Mouse (Mus musculus): ENCODE measurements around the gene Herc2.

Gene Herc2

DNA sequence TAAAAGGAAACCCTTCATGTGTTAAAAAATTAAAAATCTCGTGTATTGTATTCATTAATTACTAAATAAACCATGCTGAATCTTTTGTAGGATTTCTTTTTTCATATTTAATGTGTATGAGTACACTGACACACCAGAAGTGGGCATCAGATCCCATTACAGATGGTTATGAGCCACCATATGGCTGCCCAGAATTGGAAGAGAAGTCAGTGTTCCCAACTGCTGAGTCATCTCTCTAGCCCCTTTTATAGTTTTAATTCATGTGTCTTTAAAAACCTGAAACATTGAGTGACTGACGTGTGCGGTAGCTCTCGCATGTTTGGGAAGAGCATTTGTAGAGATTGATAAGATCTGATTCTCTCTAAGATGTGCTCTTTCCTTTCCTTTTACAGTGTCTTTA lies 21.7 kb downstream of the Herc2 start:
- DNase-seq: no peak

DNA sequence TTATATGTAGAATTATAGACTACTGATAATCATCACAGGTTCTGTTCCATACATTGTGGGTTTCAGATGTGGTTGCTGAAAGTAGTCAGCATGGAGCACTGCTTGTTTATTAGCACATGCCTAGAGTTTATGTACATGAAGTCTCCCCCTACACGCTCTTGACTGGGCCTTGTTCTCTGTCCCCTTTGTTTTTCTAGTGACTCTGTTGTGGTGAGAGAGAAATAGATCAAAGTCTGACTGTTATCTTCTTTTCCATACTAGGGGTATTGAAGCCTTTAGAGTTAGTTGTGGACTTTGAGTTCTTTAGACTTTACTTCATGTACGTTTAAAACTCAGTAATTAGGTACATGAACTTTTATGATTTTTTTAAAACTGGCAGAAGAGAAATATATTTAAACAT lies 33.0 kb downstream of the Herc2 start:
- no peak for DNase-seq

DNA sequence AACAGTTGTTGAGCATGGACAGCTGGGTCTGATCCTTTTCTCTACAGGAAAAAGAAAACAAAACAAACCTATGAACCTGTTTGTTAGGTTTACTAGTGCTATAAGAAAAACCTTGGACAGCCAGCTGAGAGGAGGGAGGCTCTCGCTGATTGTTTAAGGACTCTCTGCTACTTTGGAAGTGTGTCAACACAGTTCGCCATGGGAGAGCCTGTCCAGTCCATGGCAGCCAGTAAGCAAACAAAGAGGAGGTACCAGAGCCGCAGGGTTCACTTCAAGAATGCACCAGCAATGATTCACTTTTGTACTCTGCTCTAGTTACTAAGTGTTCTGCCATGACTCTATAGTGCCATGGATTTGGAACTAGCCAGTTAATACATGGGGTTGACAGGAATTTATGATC lies 39.1 kb downstream of the Herc2 start:
- no peak for DNase-seq

DNA sequence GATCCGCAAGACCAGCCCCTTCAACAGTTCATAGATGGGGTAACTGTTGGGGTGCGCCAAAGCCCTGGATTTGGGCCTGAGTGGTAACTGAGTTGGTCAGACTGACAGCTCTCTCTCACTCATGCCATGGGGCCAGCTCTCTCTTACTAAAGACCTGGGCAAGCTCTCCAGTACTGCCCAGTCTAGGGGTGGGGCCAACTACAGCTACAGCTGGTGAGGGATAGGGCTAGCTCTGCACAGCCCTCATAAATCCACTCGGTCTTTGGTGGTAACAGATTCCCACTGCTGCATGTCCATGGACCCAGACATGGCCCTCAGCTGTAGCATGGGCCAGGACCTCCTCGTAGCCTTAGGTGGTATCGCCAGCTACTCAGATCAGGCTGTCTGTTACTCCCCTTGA lies 41.4 kb downstream of the Herc2 start:
- DNase-seq: no peak

DNA sequence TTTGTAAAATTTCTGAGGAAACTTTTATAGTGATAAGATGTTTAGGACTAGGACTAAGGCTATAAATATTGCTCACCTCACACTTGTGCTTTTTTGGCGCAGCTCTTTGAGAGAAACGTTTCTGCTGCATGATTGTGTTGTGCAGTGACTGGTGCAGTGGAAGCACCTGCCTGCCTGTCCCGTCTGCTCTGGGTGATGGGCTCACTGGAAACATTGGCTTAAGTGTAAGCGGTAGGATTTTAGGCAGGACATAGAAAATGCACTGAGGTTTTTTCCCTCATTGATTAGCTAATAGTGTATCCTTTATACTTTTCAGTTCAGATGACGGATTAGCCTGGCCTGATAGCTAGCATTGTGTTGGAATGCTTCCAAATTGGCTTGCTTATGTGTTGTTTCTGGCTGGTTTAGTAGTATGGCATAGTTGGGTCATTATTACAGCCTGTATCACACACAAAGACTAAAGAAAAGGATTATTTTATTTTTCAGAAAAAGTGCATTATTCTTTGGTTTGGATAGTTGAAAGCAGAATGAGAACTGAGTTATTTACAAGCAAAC lies 52.4 kb downstream of the Herc2 start:
- DNase-seq: no peak

DNA sequence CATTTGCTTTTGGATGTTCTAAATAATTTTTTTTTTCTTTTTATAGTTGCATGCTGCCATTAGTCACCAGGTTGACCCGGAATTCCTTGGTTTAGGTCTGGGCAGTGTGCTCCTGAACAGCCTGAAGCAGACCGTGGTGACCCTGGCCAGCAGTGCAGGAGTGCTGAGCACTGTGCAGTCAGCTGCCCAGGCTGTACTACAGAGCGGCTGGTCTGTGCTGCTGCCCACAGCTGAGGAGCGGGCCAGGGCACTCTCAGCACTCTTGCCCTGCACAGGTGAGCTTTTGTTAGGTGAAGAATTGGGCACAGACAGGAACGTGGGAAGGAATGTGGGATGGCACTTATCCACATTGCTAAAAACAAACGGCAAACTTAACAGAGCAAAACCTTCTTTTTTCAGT lies 63.0 kb downstream of the Herc2 start:
- DNase-seq: no peak

DNA sequence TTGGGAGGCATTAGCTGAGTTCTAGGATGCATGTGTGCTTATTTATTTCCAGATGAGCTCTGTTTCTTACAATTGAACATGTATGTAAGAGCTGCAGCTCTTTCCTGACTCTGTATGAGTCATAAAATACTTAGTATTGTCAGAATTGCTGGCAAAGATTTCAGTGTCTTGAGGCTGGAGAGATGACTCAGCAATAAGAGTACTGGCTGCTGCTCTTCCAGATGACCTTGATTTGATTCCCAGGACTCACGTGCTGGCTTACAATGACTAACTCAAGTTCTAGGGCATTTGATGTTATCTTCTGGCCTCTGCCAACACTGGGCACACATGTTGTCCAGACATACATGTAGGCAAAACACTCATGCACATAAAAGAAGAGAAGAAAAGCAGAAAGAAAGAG lies 64.2 kb downstream of the Herc2 start:
- no peak for DNase-seq

GRCm38 (mm10) chr7:56120968-56121367 lies 71.0 kb downstream of the Herc2 start:
- no peak for DNase-seq

DNA sequence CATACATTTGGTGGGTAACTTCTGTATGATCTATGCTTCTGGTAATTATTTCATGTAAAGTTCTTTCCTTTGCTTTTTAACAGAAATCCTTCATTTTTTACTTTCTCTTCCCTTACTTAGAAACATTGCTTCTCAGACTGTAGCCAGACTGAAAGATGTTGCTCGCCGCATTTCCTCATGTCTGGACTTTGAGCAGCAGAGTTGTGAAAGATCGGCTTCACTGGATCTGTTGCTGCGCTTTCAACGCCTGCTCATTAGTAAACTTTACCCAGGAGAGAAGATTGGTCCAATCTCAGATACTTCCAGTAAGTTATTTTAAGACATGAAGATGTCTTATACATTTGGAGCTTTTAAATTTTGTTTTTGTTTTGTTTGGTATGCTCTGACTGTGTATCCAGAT lies 71.4 kb downstream of the Herc2 start:
- no peak for DNase-seq

- DNase-seq: no peak
Observed at GRCm38 (mm10) chr7:56128080-56128479, 78.1 kb downstream of the Herc2 start.

DNA sequence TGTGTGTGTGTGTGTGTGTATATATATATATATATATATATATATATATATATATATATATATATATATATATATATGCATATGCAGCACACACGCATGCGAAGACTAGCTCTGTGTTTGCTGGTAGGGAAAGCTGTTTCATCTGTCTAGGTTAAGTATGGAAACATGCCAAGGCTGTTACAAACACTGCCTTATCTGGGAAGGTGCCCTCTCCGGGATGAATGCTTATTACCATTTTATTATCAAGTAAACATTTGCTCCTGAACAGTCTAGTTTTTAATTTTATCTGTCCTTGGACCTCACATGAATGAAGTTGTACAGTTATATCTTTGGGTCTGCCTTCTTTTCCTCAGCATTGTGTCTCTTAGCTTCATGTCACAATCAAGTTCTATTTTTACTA lies 79.6 kb downstream of the Herc2 start:
- DNase-seq: no peak

DNA sequence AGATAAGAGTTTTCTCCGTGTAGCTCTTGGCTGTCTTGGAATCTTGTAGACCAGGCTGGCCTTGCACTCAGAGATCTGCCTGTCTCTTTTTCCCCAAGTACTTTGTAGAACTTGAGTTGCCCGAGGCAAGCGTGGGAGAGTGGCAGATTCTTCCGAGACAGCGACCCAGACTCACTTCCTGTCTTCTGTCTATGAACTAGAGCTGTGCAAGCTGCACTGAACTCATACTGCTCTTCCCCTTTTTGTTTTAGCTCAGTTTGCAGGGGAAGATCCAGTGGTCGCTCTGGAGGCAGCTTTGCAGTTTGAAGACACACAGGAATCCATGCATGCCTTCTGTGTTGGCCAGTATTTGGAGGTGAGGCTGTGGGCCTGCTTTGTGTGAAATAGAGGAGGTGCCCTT lies 81.6 kb downstream of the Herc2 start:
- DNase-seq: peak; percentile 9

DNA sequence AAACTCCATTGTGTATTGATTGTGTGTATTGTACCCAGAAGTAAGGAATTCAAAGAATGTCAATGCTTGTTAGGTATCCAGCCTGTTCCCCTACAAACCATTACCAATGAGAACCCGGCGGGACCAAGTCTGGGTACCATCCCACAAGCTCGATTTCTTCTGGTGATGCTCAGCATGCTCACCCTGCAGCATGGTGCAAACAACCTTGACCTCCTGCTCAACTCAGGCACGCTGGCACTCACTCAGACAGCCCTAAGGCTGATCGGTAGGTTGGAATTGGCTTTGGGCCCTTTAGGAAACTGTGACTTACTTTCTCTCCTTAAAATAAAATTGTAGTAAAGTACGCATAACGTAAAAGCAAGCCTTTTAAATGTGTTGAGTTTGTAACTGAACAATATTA lies 88.7 kb downstream of the Herc2 start:
- DNase-seq: no peak

GRCm38 (mm10) chr7:56146424-56146823 lies 96.4 kb downstream of the Herc2 start:
- no peak for DNase-seq

- no peak for DNase-seq
Observed at GRCm38 (mm10) chr7:56148925-56149324, 98.9 kb downstream of the Herc2 start.

GRCm38 (mm10) chr7:56151885-56152676 lies 102.1 kb downstream of the Herc2 start:
- DNase-seq: no peak

DNA sequence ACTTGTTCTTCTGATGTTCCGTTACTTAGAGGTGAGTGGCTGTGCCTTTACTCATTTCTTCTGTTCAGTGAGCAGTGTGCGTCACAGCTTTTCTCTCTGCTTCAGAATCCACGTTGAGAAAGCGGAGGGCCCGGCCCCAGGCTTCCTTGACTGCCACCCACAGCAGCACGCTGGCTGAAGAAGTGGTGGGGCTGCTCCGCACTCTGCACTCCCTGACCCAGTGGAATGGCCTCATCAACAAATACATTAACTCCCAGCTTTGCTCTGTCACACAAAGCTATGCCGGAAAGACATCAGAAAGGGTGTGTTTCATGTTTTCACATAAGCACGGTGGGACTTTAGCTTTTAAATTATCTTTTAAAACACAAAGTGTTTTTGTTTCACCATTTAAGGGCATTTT lies 103.2 kb downstream of the Herc2 start:
- no peak for DNase-seq

DNA sequence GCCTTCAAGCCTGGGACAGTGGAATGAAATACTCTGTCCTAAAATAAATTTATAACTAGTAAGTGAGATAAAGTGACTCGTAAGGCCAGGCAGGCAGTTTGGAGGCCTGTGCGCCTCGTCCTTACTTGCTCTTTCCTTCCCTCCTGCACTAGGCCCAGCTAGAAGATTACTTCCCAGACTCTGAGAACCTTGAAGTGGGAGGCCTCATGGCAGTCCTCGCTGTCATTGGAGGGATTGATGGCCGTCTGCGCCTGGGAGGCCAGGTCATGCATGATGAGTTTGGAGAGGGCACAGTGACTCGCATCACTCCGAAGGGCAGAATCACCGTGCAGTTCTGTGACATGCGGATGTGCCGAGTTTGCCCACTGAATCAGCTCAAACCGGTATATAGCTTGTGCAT lies 103.6 kb downstream of the Herc2 start:
- DNase-seq: no peak

DNA sequence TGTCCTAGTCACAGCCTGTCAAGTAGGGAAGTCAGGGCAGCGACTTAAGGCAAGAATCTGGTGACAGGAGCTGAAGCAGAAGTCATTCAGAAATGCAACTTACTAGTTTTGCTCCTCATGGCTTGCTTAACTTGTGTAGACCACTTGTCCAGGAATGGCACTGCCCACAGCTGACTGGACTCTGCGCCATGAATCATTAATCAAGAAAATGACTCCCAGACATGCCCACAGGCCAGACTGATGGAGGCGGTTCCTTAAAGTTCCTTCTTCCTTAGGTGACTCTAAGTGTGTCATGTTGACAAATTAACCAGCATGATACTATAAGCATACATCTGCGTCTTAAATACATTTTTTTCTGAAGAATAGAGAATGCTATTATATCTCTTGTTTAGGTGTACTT lies 113.3 kb downstream of the Herc2 start:
- DNase-seq: no peak

GRCm38 (mm10) chr7:56168713-56169112 lies 118.7 kb downstream of the Herc2 start:
- no peak for DNase-seq

DNA sequence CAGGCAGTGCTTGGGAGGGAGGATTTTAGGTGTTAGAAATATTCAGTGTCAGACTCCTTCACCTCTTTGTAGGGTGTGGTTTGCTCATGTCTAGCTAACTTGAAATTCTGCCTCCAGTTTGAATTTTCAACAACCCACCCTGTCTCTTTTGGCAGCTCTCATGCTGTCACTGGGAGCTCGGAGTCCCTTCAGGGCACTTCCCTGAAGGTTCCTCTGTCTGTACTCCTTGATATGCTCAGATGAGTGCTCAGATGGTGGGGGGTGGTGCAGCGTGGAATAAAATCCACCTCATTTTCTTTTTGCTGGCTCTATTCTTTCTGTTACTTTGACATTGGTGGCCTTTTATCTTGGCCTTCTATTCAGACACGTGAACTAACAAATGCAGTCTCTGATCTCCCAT lies 127.4 kb downstream of the Herc2 start:
- no peak for DNase-seq

DNA sequence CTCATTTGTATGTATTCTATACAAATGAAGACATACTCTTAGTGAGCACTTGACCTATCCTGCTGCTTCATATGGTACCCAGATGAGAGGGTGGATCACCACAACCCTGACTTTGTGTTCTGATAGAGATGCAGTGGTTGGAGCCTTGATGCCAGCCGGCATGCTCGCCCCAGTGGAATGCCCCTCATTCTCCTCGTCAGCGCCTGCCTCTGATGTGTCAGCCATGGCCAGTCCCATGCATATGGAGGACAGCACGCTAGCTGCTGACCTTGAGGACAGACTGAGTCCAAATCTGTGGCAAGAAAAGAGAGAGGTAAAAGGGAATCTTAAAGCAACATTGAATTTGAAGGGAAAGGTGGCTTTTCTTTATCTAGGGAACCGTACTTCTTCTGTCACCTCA lies 141.0 kb downstream of the Herc2 start:
- no peak for DNase-seq

- DNase-seq: no peak
Observed at GRCm38 (mm10) chr7:56191661-56192060, 141.7 kb downstream of the Herc2 start.

- no peak for DNase-seq
Observed at GRCm38 (mm10) chr7:56201483-56202218, 151.7 kb downstream of the Herc2 start.
